Mouse (Mus musculus) intestine, embryonic 15.5 days (tissue): ENCODE results near the gene Ticrr. TPM values are rescaled to one million over a fixed set of nuclear protein-coding genes. Genes with fewer than 3 reads are reported as not detected.

Experiments used
- ATAC-seq: fragments of 200-750 bp; cut with Nextera tagmentation; 2 replicates; pipeline ENCODE4 v1.8.0; 2017; ENCODE audit warnings: moderate TSS enrichment, moderate library complexity
- H3K27ac ChIP-seq: fragments of 300-500 bp; sonication (generic); 2 replicates; pipeline ENCODE4 v1.5.1; 2015; ENCODE audit warnings: mild to moderate bottlenecking, inconsistent platforms
- H3K27me3 ChIP-seq: fragments of 300-500 bp; sonication (generic); replicated peaks from 2 replicates; pipeline ENCODE4 v1.6.1; 2015; ENCODE audit warnings: inconsistent platforms
- H3K36me3 ChIP-seq: fragments of 300-500 bp; sonication (generic); 2 replicates; pipeline ENCODE4 v1.6.1; 2015; ENCODE audit warnings: inconsistent platforms
- H3K4me1 ChIP-seq: fragments of 300-500 bp; sonication (generic); replicated peaks from 2 replicates; pipeline ENCODE4 v1.6.1; 2015; ENCODE audit warnings: inconsistent platforms
- H3K4me2 ChIP-seq: fragments of 300-500 bp; sonication (generic); replicated peaks from 2 replicates; pipeline ENCODE4 v1.6.1; 2015; ENCODE audit warnings: mild to moderate bottlenecking, inconsistent platforms
- H3K4me3 ChIP-seq: fragments of 300-500 bp; sonication (generic); replicated peaks from 2 replicates; pipeline ENCODE4 v1.5.1; 2015; ENCODE audit warnings: inconsistent platforms
- H3K9ac ChIP-seq: fragments of 300-500 bp; sonication (generic); 2 replicates; pipeline ENCODE4 v1.6.1; 2015; ENCODE audit warnings: inconsistent platforms
- H3K9me3 ChIP-seq: fragments of 300-500 bp; sonication (generic); 2 replicates; pipeline ENCODE4 v1.6.1; 2016; ENCODE audit warnings: inconsistent platforms
- WGBS: fragments of 180-500 bp; shearing (Covaris S2); methylation state at CpG from one replicate; pipeline ENCODE4 v1.1.7; 2015; 5-methylcytosine and 5-hydroxymethylcytosine counted together
- polyA plus RNA-seq: library from polyadenylated mRNA; unstranded; fragments of >200 nt; fragmentation: Nextera tagmentation; extraction: Ambion mirVana; gene quantifications from 2 replicates; pipeline ENCODE4 v1.2.1, GENCODE M21; 2015

Ticrr gene
- polyA plus RNA-seq, 1 experiment from 2014 or later, result 8.9 TPM

DNA sequence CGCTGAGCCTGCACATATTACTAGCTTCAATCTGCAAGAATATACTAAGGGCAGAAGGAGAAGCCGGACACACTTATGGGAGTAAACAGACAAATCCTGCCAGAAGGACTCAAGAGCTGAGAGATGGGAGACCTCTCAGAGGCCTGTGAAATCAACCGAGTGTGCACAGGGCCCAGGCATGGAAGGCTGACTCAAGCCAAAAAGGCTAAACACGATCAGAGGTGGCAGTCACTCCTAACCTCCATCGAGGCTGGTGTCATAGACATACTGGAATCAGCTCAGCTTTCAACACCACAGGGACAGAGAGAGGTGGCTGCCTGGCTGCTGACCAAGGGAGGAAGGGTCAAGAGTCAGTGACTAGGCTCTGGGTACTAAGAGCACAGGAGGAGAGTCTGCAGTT lies 45.2 kb downstream of the Ticrr start:
- no peak overlapping the region for H3K4me2 ChIP-seq
- H3K4me3 ChIP-seq, result no peak overlapping the region
- no peak overlapping the region for H3K27ac ChIP-seq
- no peak overlapping the region for H3K9ac ChIP-seq
- WGBS, result 86% methylated on average over 5 of the region's 5 CpGs
- no peaks in the 10 kb centered on the region for H3K9me3 ChIP-seq
- H3K27me3 ChIP-seq, result 0 out of 2 replicates have a peak, but pooled peaks cover 5% of the 10 kb centered on the region
- peaks cover 11% of the 10 kb centered on the region; the same call in 1 of the 2 replicates for H3K36me3 ChIP-seq
- H3K4me1 ChIP-seq, result peaks cover 4% of the 10 kb centered on the region; the same call in 1 of the 2 replicates
- ATAC-seq, result no peak

DNA sequence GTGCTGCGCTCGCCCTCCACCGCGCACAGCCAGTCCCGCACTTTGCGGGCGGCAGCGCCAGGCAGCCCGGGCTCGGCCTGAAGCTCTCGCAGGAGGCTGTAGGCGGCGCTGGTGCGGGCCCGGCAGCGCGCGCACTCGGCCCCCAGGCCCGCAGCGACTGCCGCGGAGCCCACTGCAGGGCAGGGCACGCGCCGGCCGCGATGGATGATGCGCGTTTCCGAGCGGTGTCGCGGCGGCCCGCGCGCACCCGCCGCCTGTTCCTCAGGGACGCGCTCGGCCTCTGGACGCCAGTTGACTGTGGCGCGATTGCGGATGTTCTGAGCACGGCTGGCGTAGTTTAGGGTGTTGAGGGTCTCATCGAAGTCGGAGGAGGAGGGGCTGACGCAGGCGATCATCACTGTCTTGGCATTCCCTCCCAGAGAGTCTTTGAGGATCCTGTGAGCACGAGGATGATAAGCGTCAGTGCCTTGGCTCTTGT lies 50.2 kb downstream of the Ticrr start:
- 3% methylated on average over 55 of the region's 55 CpGs for WGBS
- Histone ChIP-seq H3K9ac (peak overlapping the region; percentile 44), H3K27ac (no peak overlapping the region), H3K4me2 (peak overlapping the region; percentile 86), H3K36me3 (0 out of 2 replicates have a peak, but pooled peaks cover 5% of the 10 kb centered on the region), H3K27me3 (0 out of 2 replicates have a peak, but pooled peaks cover 13% of the 10 kb centered on the region), H3K4me3 (peak overlapping the region; percentile 45), H3K9me3 (no peaks in the 10 kb centered on the region), H3K4me1 (peaks cover 10% of the 10 kb centered on the region)
- ATAC-seq, result peak; percentile 84

DNA sequence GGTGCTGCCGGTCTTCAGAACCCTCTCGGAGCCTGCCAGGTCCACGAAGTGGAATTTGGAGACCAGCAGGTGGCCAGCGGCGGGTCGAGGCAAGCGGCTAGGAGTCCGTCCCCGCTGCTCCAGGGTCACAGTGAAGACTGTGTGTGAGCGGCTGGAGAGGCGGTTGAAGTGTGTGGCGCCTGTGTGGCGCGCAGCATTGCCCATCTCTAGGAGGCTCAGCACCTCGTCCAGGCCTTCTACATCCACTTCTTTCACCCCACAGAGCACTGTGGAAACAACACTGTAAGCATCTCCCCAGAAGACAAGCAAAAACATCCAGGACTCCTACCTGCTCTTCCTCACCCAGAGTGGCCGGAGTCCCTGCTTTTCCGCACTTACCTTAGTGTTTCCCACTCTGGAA lies 50.8 kb downstream of the Ticrr start:
- 51% methylated on average over 17 of the region's 17 CpGs for WGBS
- no peak overlapping the region for H3K27ac ChIP-seq
- 0 out of 2 replicates have a peak, but pooled peaks cover 5% of the 10 kb centered on the region for H3K36me3 ChIP-seq
- H3K4me1 ChIP-seq, result peaks cover 11% of the 10 kb centered on the region
- peak overlapping the region; percentile 86; the same call in 1 of the 2 replicates for H3K4me2 ChIP-seq
- no peaks in the 10 kb centered on the region for H3K9me3 ChIP-seq
- ATAC-seq, result no peak
- H3K4me3 ChIP-seq, result no peak overlapping the region
- 0 out of 2 replicates have a peak, but pooled peaks cover 13% of the 10 kb centered on the region for H3K27me3 ChIP-seq
- H3K9ac ChIP-seq, result no peak overlapping the region

DNA sequence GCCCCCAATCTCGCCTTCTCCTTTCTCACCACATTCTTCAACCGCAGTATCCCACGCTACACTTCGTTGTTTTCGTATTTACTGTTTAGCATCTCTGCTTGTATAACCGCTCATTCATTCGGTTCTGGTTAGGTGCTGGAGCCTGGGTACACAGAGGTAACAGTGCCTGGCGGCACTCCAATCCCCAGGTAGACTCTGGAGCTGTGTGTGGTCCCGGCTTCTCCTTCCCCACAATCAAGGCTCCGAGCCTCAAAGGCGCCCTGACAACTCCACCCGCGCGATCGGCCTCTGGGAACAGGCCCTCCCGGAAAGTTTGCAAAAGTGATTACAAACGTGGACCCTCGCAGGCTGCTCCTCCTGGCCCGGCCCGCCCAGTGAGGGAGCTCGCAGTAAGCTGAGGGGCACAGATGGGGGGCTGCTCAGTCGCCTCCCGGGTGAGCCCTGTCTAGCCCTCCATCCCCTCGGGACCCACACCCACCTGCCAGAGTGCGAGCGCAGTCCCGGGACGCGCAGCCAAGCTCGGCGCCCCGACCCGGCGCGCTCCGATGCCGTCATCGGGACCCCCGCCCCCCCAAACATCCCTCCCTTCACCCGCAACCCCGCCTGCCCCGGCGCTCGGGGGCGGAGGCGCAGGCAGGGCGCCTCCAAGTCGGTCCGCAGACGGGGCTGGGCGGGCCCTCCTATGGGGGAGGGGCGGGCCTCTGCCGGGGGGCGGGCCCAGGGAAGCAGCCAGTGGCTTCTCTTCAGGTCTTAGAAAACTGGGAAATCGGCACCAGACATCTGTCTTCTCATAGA lies 55.4 kb downstream of the Ticrr start, which contains the start of gene Kif7:
TSS of gene Kif7 (minus strand) at position 534 of the 795 bp plus-strand sequence.
- peak within 1 kb of the TSS; percentile 65 for H3K4me3 ChIP-seq
- peak; percentile 97 for ATAC-seq

DNA sequence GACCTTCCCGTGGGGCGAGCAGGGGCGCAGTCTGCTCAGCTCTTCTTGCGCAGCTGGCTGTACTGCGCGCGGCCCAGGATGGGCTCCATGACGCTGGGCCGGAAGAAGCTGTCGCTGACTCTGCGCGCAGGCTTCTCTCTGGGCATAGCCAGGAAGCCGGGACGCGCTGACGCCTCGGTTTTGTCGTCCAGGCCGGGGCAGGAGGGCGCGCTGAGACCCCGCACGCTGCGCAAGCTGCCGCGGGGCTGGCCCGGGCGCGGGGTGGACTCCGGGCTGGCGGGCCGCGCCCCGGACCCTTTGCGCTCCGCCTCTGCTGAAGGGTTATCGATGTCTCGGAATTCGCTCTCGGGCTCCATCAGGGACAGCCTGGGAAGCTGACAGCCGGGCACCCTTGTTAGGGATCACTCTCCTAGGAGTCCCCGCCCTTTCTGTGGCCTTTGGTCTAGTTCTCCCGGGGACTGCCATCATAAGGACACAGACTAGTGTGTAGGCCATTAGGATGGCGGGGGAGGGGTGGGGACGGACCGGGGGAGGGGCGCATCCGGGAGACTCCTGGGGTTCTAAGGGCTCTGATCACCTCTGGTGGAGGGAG lies 61.5 kb downstream of the Ticrr start:
- WGBS, result under 1% methylated on average over 48 of the region's 48 CpGs
- no peaks in the 10 kb centered on the region for H3K9me3 ChIP-seq
- H3K4me3 ChIP-seq, result peak overlapping the region; percentile 64
- H3K4me2 ChIP-seq, result peak overlapping the region; percentile 97
- ATAC-seq, result peak; percentile 82
- no peaks in the 10 kb centered on the region for H3K36me3 ChIP-seq
- peak overlapping the region; percentile 73 for H3K9ac ChIP-seq
- H3K4me1 ChIP-seq, result no peaks in the 10 kb centered on the region; the same call in none of the 2 replicates
- H3K27me3 ChIP-seq, result peaks cover 4% of the 10 kb centered on the region
- 0 out of 2 replicates have a peak overlapping the region, but pooled peaks have one; percentile 56 for H3K27ac ChIP-seq

More for the DNA sequence above, 55.4 kb downstream of the Ticrr start, which contains the start of gene Kif7:
- H3K9ac ChIP-seq, result peak within 1 kb of the TSS; percentile 71
- H3K27me3 ChIP-seq, result 0 out of 2 replicates have a peak, but pooled peaks cover 7% of the 10 kb centered on the region
- no peaks in the 10 kb centered on the region for H3K9me3 ChIP-seq
- peak within 1 kb of the TSS; percentile 89 for H3K4me2 ChIP-seq
- no peaks in the 10 kb centered on the region for H3K36me3 ChIP-seq
- H3K27ac ChIP-seq, result peak within 1 kb of the TSS; percentile 44; the same call in 1 of the 2 replicates
- H3K4me1 ChIP-seq, result peaks cover 6% of the 10 kb centered on the region
- under 1% methylated on average over 55 of the region's 55 CpGs for WGBS

DNA sequence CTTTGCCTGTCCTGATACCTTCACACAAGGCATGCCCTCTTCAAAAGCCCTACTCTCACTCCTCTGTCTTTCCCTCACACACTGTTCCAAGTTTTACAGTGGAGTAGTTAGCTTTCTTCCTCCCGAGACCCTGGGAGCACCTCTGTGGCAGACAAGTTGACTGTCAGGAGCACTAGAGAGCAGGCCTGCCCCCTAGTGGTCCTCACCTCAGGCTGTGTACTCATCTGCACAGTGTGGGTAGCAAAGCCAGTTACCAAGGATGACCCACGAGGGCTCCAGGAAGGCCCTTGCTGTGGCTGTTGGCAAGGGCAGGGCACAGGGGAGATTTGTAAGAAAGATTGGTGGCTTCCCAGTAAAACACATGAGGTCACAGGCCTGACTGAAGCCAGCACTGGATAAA lies 67.1 kb downstream of the Ticrr start:
- H3K27me3 ChIP-seq, result peaks cover 4% of the 10 kb centered on the region; the same call in 1 of the 2 replicates
- no peak overlapping the region for H3K27ac ChIP-seq
- no peaks in the 10 kb centered on the region for H3K36me3 ChIP-seq
- no peak for ATAC-seq
- no peak overlapping the region for H3K4me3 ChIP-seq
- H3K4me1 ChIP-seq, result no peaks in the 10 kb centered on the region
- no peaks in the 10 kb centered on the region for H3K9me3 ChIP-seq
- no peak overlapping the region for H3K9ac ChIP-seq
- WGBS, result 7% methylated on average over 2 of the region's 2 CpGs
- H3K4me2 ChIP-seq, result no peak overlapping the region

DNA sequence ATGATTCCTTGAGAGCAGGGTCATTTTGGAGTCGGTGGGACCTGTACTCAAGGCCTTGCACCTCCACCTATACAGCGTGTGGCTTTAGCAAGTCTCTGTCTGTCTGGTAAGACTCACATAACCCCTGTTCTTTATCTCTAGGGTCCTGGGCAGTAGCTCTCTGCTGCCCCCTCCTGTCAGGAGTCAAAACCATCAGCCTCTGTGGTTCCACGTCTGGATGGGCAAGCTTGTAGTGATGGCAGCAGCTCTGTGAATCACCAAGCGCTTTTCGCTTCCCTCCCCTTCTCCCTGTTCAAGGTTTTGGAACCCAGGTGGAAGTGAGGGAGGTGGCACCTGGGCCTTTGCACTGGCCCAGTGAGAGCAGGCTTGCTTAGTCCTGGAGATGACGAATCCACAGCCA lies 68.2 kb downstream of the Ticrr start:
- Histone ChIP-seq H3K4me2 (no peak overlapping the region), H3K9me3 (no peaks in the 10 kb centered on the region), H3K27me3 (no peaks in the 10 kb centered on the region; the same call in 1 of the 2 replicates), H3K27ac (no peak overlapping the region), H3K4me3 (no peak overlapping the region), H3K9ac (no peak overlapping the region), H3K36me3 (no peaks in the 10 kb centered on the region), H3K4me1 (no peaks in the 10 kb centered on the region)
- ATAC-seq, result peak; percentile 48
- WGBS, result 33% methylated on average over 6 of the region's 6 CpGs

DNA sequence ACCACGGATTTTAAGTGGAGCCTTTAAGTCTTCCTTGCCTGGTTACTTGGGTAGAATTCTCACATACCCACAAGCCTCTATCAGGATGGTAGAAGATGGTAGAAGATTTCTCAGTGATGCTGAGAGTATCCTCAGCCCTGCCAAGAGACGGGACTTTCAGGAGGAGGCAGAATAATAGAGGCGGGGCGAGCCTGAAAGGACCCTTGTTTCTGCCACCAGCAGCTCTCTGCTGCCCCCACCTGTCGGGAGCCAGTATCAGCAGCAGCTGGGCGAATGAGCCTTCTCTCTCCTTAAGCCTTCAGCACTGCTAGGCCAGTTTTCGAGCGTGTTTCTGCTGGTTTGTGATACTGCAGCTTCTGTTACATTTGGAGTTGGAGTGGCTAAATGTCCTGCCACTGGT lies 69.2 kb downstream of the Ticrr start:
- no peak overlapping the region for H3K9ac ChIP-seq

DNA sequence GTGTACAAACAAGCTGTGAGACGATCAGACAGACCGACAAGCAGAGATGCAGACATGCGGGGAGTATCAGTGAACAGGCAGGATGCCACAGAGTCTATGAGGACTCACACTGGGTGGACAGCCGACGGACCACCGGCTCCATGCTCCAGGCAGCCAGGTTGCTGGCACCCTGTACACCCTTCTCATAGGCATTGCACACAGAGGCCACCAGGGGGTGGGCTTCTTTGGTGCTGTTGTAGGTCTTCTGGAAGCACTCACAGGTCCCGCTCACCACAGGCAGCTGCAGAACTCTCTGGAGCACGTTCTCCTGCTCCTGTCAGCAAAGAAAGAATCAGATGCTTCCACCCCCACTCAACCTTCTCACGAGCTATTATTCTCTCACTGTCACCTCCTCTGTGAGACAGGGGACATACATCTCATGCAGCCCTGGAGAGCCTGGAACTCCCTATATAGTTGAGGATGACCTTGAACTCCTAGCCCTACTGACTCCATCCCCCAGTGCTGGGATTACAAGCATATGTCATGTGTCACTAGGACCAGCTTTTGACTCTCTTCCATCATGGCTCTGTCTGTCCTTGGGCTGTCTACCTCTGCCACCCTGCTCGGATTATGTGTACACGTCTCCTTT lies 69.9 kb downstream of the Ticrr start:
- ATAC-seq, result 0 out of 2 replicates have a peak, but pooled peaks have one; percentile 9
- Histone ChIP-seq H3K4me1 (0 out of 2 replicates have a peak, but pooled peaks cover 8% of the 10 kb centered on the region), H3K4me2 (no peak overlapping the region), H3K36me3 (no peaks in the 10 kb centered on the region), H3K9ac (no peak overlapping the region), H3K27ac (no peak overlapping the region), H3K4me3 (no peak overlapping the region), H3K9me3 (no peaks in the 10 kb centered on the region), H3K27me3 (no peaks in the 10 kb centered on the region)
- WGBS, result 66% methylated on average over 11 of the region's 11 CpGs

More for the DNA sequence above, 69.2 kb downstream of the Ticrr start:
- 0 out of 2 replicates have a peak, but pooled peaks cover 4% of the 10 kb centered on the region for H3K4me1 ChIP-seq
- ATAC-seq, result 0 out of 2 replicates have a peak, but pooled peaks have one; percentile 17
- no peak overlapping the region for H3K27ac ChIP-seq
- whole genome bisulfite sequencing, result 3% methylated on average over 8 of the region's 8 CpGs
- H3K27me3 ChIP-seq, result no peaks in the 10 kb centered on the region
- no peak overlapping the region for H3K4me2 ChIP-seq
- no peak overlapping the region for H3K4me3 ChIP-seq
- H3K36me3 ChIP-seq, result no peaks in the 10 kb centered on the region
- H3K9me3 ChIP-seq, result no peaks in the 10 kb centered on the region

DNA sequence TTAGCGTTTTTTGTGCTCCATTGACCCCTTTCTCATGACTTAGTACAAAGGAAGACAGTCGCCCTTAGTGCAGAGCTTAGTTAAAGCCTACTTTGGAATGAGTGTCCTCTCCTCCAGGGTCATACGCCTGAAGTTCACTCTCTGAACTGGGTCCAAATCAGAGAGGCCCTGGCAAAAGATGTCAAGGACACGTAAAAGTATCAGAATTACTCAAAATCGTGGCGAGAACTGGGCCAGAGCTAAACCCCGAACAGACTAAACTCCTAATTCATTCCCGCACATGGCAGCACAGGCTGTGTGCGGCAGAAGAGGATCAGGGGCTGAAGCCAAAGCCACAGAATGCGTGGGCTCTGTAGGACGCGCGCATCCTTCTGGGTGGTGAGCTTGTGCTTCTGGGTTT lies 71.4 kb downstream of the Ticrr start:
- no peak for ATAC-seq
- Histone ChIP-seq H3K4me1 (0 out of 2 replicates have a peak, but pooled peaks cover 8% of the 10 kb centered on the region), H3K27ac (no peak overlapping the region), H3K4me3 (no peak overlapping the region), H3K36me3 (no peaks in the 10 kb centered on the region), H3K4me2 (no peak overlapping the region), H3K9me3 (no peaks in the 10 kb centered on the region), H3K9ac (no peak overlapping the region), H3K27me3 (no peaks in the 10 kb centered on the region)
- WGBS, result 84% methylated on average over 13 of the region's 13 CpGs

DNA sequence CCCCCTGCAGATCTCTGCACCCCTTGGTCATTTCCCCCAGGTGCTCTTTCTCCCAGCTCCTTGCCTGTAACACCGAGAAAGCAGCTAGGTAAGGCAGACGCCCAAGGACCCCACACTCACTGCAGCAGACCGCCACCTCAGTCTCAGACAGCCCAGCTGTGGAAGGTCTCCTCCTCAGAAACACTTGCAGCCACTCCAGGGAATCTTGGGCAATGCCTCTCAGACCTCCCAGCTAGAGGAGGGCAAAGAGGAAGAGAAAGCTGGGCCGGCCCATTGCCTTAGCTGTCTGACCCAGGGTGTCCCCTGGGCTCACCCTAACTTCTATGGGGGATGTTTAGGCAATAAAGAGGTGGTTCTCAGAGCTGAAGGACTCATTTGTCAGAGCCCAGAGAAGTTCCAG lies 72.6 kb downstream of the Ticrr start, which contains the start of gene Plin1:
TSS of gene Plin1 (minus strand) at position 282 of the 400 bp plus-strand sequence.
- Histone ChIP-seq H3K27me3 (no peaks in the 10 kb centered on the region), H3K4me1 (0 out of 2 replicates have a peak, but pooled peaks cover 8% of the 10 kb centered on the region), H3K36me3 (peaks cover 3% of the 10 kb centered on the region; the same call in 1 of the 2 replicates), H3K9ac (no peak within 1 kb of the TSS), H3K4me3 (no peak within 1 kb of the TSS), H3K4me2 (no peak within 1 kb of the TSS), H3K27ac (no peak within 1 kb of the TSS), H3K9me3 (no peaks in the 10 kb centered on the region)
- no peak for ATAC-seq
- WGBS, result 67% methylated on average over 4 of the region's 4 CpGs
